Mouse (Mus musculus) left cerebral cortex, adult 9 months (tissue): ENCODE results near the gene Mlst8.

ENCODE experiments used
- DNase-seq, 2 experiments: peaks; one replicate each; pipeline ENCODE4 v3.0.0; 2022; ENCODE audit warnings: low spot score in 2 of 2

Mlst8 gene

GRCm38 (mm10) chr17:24478663-24479380, at the start of gene Mlst8:
Gene Mlst8 (minus strand): TSS chr17:24479078.
- DNase-seq: peak; percentile 91 to 98

- no peak for DNase-seq
These were observed 49.7 kb upstream of the Mlst8 start for GRCm38 (mm10) chr17:24528560-24528918.

GRCm38 (mm10) chr17:24527723-24528559, 49.1 kb upstream of the Mlst8 start, which contains the start of gene Traf7:
Gene Traf7 (minus strand): TSS chr17:24527938.
- DNase-seq: peak; percentile 98 to 100

GRCm38 (mm10) chr17:24527315-24527714, 48.4 kb upstream of the Mlst8 start:
- DNase-seq: no peak

- no peak for DNase-seq
These were observed 45.9 kb upstream of the Mlst8 start for GRCm38 (mm10) chr17:24524734-24525133.

GRCm38 (mm10) chr17:24520450-24520849, 41.6 kb upstream of the Mlst8 start:
- no peak for DNase-seq

- DNase-seq: no peak
These were observed 35.7 kb upstream of the Mlst8 start for GRCm38 (mm10) chr17:24514270-24515257.

GRCm38 (mm10) chr17:24513609-24514008, 34.7 kb upstream of the Mlst8 start:
- DNase-seq: peak in 1 of 2 experiments; percentile 81

GRCm38 (mm10) chr17:24507806-24508460, 29.1 kb upstream of the Mlst8 start:
- DNase-seq: no peak

- DNase-seq: no peak
These were observed 28.3 kb upstream of the Mlst8 start for GRCm38 (mm10) chr17:24507129-24507664.

- peak in 1 of 2 experiments; percentile 76 for DNase-seq
These were observed 27.6 kb upstream of the Mlst8 start for GRCm38 (mm10) chr17:24506332-24507070.

- no peak for DNase-seq
These were observed 26.5 kb upstream of the Mlst8 start for GRCm38 (mm10) chr17:24505286-24505955.

- DNase-seq: no peak
These were observed 25.2 kb upstream of the Mlst8 start for GRCm38 (mm10) chr17:24504085-24504484.

- no peak for DNase-seq
These were observed 23.3 kb upstream of the Mlst8 start for GRCm38 (mm10) chr17:24502208-24502607.

GRCm38 (mm10) chr17:24496026-24496425, 17.1 kb upstream of the Mlst8 start:
- DNase-seq: no peak

GRCm38 (mm10) chr17:24495443-24495842, 16.6 kb upstream of the Mlst8 start:
- DNase-seq: peak in 1 of 2 experiments; percentile 79

GRCm38 (mm10) chr17:24494627-24495335, 15.9 kb upstream of the Mlst8 start:
- DNase-seq: peak in 1 of 2 experiments; percentile 68

- DNase-seq: no peak
These were observed 11.5 kb upstream of the Mlst8 start for GRCm38 (mm10) chr17:24490399-24490798.
